Mouse (Mus musculus): ENCODE measurements around the gene Slc27a1.

Gene Slc27a1

DNA sequence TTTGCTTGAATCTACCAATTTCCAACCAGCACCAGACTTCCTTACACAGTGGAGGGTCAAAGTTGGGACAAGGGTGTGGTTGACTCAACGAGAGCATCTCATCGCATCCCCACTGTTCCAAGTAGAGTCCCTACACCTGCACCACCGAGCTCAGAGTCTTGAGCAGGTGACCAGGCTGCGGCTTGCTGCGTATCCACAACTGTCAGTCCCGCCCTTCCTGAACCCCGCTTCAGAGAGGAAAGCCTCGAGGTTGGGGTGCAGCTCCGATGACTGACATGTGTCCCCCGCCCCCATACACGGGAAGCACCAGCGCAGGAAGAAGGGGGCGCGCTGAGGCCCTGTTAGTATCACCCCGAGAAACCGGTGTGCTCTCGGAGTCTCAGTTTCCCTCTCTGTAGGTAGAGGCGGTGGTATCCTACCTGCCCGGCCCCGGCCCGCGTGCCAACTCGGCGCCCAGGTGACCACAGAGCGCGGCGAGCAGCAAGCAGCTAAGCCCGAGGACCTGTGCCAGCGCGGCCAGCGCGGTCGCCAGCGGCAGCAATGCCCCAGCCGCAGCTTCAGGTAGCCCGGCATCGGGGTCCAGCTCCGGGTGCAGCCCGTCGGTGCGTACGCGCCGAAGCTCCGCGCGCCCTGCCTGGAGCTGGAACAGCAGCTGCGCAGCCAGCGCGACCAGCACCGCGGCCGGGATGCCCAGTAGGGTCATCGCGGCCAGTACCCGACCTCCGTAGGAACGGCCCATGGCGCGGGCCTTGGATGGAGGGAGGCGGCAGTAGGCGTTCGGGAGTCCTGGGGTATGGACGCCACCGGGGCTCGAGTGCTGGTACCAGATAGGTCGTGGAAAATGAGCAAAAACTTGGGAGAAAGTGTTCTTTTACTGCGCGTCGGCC lies 10.4 kb upstream of the Slc27a1 start, which contains the start of gene Tmem221:
TSS of gene Tmem221 (minus strand) at position 801 of the 887 bp plus-strand sequence.
- no peak for DNase-seq (ENCODE audit: low spot score in 2 of 2)

DNA sequence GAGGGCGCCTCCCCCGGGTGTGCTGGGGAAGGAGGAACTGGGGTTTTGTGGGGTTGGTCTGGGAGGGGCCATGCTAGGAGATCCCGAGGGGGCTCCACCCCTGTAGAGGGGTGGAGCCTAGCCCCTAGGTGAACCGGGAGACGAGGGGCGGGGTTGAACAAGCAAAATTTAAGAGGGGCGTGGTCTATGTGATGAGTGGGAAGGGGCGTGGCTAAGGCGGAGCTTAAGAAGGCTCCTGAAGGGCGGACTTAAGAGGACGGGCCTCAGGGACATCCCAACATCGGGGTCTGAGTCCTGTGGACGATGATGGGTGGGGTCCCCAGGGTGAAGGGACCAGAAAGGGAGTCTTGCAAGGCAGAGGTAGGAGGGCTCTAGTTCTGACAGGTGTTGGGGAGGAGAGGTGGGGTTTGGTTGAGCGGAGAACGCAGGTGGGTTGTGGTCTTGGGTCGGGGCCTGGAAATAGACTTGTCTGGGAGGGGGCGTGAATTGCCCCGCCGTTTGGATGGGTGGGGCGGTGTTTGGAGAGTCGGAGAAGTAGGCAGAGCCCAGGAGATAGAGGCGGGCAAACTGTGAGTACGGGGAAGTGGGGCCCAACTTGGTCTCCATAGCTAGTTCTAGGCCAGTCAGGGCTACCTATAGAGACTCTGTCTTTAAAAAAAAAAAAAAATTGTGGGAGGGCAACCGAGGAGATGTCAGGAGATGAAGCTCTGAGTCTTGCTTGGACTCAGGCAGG lies 9.6 kb upstream of the Slc27a1 start:
- DNase-seq (ENCODE audit: low spot score in 2 of 2), result peak; percentile 77 to 85

DNA sequence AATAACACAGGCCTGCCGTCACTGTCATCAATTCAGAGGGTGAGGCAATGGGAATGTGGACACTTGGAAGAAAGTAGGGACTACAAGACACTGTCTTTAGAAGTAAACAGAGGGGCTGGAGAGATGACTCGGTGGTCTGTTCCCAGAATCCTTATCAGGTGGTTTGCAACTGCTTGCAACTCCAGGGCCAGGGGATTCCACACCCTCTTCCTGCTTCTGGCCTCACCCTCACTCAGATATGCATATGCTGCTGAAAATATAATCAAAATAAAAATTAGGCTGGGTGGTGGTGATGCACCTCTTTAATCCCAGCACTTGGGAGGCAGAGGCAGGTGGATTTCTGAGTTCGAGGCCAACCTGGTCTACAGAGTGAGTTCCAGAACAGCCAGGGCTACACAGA lies 8.6 kb upstream of the Slc27a1 start:
- no peak for DNase-seq (ENCODE audit: low spot score in 2 of 2)

DNA sequence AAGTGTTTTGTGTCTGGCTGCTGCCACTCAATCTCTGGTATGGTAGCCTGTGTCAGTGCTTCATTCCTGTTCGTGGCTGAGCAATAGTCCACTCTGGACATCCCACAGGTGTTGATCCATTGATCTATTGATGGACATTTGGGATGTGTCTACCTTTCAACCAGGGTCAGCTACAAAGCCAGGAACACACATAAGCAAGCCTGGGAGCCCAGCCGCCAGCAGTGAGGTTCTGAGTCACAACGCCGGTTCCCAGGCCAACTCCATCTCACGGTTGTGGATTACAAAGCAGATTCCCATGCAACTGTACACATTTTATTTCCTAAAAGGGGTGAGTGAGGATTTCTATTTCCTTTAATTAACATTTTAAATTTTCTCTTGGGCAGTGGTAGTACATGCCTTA lies 7.9 kb upstream of the Slc27a1 start:
- DNase-seq (ENCODE audit: low spot score in 2 of 2), result no peak

DNA sequence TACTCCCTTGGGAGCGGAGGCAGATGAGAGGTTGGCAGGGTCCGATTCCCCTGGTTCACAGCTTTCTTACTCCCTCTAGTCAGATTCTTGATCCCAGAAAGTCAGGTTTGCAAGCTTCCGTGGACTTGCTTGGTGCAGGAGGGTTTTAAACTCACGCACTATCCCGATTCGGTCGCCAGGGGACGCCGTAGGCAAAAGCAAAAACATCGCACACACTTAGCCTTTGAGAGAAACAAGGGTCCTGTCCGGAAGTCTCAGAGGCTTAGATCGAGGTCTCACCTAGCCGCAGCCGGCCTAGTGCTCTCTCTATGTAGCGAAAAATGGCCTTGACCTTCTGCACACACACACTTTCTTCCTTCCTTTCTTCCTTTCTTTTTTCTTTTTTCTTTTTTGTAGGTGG lies 7.3 kb upstream of the Slc27a1 start:
- peak; percentile 53 to 60 for DNase-seq (ENCODE audit: low spot score in 2 of 2)

DNA sequence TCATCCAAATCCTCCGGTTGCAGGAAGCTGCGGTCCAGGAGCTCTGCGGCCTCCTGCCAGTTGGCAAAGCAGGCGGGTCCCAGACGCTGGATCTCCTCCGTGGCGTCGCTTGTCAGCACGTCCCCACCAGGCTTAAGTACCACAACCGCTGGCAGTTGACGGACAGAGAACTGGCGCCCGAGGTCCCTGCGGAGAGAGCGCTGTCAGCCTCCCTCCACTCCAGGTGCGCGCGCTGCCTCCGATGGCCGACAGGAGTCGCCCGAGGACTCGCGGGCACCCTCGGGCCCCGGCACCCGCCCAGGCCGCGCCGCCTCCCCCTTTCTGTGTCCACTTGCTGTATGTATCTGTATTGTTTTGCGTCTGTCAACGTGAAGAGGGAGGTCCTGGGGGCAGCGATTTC lies 5.9 kb upstream of the Slc27a1 start:
- DNase-seq (ENCODE audit: low spot score in 2 of 2), result peak; percentile 74 to 75

DNA sequence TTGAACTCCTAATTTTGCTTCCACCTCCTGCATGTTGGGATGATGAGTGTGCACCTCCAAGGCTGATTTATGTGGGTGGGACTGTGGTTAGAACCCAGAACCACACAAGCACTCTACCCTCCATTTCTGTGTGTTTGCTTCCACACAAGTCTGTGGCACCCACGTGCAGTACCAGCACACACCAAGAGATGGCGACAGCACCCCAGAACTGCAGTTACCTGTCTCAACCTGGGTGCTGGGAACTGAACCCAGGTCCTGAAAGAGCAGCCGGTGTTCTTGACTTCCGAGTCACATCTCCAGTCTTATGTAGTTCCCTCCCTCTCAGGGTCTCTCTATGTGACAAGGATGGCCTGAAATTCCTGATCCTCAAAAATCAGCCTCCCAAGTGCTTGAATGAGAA lies 4.7 kb upstream of the Slc27a1 start:
- no peak for DNase-seq (ENCODE audit: low spot score in 2 of 2)

DNA sequence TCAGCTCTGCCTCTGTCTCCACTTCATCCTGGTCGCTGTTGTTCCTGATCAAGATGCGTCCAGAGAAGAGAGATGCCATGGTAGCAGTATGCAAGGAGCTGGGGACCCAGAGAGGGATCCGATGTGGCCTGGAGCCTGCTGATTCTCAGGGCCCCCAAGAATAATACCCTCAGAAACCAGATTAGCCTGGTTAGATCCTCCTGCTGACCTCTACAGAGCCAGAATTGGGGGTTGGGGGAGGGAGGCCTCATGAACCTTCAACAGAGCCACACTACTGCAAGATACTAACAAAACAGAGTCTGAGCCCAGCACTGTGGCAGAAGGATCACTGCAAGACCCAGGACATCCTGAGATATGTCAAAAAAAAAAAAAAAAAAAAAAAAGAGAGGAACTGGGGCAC lies 2.2 kb upstream of the Slc27a1 start, which contains the start of gene Nxnl1:
TSS of gene Nxnl1 (minus strand) at position 101 of the 400 bp plus-strand sequence.
- no peak for DNase-seq (ENCODE audit: low spot score in 2 of 2)

DNA sequence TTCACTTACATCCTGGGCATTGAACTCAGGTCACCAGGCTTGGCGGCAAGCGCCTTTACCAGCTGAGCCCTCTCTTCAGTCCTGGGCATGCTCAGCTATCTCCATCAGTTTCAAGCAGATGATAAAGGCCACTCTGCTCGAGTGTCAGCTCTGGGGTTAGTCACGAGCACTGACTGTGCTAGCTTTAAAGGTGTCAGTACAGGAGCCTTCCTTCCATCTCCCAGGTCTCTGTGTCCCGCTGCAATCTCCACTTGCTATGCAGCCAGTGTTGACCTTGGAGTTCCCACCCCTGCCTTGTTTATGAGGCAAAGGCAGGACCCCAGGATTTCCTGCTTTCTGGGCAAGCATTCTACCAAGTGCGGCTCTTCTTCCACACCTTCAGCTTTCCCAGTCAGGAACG lies 1.1 kb upstream of the Slc27a1 start:
- DNase-seq (ENCODE audit: low spot score in 2 of 2), result no peak

DNA sequence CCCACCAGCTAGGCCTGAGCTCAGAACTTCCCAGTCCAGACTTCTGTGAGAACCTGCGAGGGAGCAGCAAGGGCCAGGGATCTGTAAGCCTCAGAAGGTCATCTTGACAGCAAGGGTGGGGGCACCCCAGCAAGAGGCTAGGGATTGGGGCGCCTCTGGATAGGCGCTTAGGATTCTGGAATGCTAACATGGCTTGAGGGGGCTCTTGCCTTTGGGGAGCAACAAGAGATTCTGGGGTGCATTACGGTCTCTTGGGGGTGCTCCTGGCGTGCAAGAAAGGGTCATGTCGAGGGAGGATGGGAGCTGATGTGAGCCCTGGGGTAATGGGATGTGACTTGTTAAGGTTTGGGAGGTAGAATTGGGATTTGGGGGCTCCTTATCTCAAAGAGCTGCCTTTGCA lies 259 bp downstream of the Slc27a1 start:
- no peak for DNase-seq (ENCODE audit: low spot score in 2 of 2)

DNA sequence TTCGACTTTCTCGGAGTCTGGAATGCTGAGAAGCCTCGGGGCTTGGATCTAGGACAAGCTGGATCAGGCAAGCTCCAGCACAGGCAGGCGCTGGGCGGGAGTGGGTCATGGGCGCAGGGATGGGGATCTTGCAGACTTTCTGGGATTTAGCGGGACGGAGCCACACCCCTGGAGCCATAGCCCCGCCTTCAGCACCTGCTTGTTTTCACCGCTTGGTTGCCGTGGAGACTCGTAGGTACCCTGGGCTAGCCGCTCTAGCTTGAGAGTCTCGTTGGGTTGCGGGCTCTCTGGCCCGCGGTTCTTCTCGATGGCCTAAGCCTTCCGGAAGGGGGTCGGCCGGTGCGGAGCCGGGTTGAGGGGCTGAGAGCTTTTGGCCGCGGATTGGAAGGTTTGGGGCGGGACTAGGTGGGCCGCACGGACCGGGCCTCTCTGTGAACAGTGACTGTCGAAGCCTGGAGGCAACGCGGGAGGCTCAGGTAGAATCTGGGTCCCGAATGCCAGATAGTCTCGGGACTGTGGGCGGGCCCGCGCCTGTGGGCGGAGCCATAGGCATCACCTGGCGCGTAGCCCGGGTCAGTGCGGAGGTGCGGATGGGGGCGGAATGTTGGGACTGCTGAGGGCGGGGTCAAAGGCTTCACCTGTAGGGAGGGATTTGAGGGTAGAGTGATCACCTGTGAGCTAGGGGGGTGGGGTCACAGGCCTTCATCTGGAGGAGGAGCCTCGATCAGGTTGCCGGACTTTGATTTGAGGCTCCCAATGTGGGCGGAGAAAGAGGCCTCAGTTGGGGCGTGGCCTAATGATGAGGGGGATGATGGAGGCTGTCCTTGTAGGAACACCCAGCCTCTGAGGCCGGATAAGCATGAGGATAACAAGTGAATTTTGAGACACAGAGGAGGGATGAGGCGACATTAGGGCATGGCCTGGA lies 946 bp downstream of the Slc27a1 start:
- DNase-seq (ENCODE audit: low spot score in 2 of 2), result peak; percentile 77 to 84

DNA sequence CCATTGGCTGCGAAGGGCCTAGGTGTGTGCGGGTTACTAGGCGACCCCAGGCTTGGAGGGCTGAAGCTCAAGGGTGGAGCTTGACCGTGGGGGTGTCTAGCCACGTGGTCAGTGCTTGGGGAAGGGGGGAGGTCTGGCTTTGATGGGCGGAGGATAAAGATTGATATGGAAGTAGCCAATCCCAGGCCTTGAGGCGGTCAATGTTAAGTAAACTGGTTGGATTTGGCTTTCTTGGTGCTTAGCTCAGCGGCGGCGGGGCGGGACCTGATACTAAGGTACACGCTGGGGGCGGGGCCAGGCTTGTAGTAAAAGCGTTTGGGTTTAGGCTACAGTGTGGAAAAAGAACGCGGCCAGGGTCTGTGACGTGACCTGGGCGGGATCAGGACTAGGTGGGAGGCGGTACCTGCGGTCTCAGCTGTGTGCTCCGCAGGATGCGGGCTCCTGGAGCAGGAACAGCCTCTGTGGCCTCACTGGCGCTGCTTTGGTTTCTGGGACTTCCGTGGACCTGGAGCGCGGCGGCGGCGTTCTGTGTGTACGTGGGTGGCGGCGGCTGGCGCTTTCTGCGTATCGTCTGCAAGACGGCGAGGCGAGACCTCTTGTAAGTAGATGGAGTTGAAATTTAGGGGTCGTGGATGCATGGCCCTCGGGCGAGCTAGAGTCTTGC lies 1.7 kb downstream of the Slc27a1 start:
- DNase-seq (ENCODE audit: low spot score in 2 of 2), result peak; percentile 84 to 89

DNA sequence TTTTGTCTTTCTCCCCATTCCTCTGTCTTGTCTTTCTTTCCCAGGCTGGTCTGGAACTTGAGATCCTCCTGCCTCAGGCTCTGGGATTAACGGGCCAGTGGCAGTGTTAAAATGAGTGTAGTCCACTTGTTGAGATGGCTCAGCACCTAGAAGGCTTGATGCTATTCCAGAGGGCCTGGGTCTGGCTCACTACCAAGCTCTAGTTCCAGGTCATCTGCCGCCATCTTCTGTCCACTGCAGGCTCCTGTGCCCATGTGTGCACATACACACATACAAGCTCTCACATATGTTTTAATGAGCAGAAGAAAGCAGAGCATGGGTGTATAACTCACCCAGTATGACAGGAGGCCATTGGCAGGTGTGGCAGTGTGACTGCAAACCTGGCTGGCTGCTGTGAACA lies 3.4 kb downstream of the Slc27a1 start:
- DNase-seq (ENCODE audit: low spot score in 2 of 2), result no peak

DNA sequence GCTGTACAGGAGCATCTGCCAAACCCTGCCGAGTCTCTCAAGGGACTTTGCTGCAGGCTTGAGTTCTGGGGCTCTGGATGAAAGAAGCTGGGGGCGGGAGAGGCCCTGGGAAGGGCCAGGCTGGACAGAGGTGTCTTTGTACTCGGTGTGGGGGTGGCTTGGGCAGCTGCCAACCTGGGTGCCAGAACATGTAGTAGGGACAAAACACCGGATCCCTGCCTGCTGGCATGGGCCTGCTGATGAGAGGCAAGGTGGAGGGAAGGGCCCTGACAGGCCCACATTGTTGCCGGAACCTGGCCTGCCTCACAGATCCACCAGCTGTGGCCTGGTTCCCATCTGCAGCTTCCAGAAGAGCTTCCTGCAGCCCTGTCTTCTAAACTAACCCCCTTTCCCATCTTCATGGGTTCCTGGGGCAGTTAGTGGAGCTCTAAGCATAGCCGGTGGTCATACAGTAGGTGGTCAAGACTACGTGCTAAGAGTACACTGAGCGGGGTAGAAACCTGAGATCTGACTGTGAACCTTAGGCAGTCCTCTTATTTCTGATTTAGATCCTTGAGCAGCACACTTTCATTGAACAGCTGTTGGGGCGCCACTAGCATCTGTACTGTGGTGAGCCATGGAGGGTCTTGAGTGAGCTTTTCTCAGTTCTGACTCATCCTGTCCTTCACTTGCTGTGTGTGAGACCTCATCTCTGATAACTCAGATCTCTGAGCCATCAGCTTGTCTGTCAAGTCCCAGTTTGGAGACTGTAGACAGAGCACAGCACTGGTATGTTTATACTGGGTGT lies 4.4 kb downstream of the Slc27a1 start:
- DNase-seq (ENCODE audit: low spot score in 2 of 2), result no peak

DNA sequence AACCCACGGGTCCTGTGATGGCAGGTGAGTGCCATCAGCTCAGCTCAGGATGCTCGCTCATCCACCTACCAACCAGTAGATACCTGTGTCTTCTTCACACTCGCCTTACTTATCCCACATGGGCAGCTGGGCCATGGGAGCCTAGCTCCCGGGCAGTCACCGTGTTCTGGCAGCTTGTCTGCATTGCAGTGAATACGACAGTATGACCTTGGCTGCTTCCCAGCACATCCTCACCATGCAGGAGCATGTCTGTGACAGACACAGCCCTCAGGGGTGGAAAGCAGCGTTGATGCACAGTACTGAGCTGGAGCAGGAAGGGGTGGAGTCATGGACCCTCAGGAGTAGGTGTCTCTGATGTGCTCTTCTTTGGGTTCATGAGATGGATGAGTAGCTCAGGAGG lies 5.7 kb downstream of the Slc27a1 start:
- no peak for DNase-seq (ENCODE audit: low spot score in 2 of 2)

DNA sequence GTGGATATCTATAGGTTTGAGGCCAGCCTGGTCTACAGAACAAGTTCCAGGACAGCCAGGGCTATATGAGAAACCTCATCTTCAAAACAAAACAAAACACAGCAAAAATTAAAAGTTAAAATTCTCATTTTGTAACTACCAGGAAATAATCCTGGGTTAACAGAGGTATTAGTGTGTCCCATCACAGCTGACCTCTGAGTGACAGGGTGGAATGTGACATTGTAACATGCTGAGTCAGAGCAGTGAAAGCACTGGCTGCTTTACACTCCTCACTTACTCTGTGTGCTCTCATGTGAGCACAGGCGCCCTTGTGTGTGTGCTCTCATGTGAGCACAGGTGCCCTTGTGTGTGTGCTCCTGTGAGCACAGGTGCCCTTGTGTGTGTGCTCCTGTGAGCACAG lies 6.3 kb downstream of the Slc27a1 start:
- DNase-seq (ENCODE audit: low spot score in 2 of 2), result no peak

DNA sequence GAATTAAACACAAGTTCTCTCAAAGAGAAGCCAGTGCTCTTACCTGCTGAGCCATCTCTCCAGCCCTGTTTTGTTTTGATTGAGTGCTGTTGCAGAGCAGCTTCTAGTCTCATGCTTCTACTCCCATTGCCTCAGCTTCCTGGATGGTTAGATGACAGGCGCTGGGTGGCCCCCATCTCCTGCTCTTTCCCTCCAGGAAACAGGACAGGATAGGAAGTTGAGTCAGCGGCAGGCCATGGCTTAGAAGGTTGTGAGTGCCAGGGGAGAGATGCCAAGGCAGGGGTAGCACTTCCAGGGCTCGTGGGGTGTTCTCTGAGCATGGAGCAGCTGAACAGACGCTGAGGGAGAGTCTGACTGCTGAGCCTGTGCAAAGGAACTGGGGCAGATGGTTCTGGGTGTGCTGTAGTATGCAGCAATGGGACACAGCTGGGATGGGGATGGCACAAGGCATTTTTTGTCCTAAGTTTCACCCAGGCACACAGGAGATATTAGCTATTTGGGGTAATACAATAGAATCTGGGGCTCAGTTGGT lies 9.2 kb downstream of the Slc27a1 start:
- no peak for DNase-seq (ENCODE audit: low spot score in 2 of 2)

DNA sequence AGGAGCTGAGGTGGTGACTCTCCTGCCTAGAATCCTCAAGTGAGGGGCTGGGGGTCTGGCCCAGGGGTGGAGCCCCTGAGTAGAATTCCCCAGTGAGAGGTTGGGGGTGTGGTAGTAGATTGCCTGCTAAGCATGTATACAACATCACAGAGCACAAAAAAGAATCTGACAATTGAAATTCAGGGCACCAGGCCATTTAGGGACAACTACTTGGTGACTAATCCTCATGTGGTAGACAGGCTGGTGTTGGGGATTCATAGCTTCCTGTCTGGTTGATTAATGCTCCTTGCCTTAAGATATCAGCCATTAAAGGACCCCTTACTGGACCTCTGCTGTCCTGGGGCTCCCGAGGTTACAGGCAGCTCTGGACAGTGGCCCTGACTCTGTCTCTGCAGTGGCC lies 10.3 kb downstream of the Slc27a1 start:
- no peak for DNase-seq (ENCODE audit: low spot score in 2 of 2)

DNA sequence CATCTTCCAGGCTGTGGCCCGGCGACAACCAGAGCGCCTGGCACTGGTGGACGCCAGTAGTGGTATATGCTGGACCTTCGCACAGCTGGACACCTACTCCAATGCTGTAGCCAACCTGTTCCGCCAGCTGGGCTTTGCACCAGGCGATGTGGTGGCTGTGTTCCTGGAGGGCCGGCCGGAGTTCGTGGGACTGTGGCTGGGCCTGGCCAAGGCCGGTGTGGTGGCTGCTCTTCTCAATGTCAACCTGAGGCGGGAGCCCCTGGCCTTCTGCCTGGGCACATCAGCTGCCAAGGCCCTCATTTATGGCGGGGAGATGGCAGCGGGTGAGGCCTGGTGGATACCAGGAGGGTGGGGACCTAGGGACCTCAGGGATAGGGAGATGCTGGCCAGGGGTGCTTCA lies 10.8 kb downstream of the Slc27a1 start:
- DNase-seq (ENCODE audit: low spot score in 2 of 2), result no peak

DNA sequence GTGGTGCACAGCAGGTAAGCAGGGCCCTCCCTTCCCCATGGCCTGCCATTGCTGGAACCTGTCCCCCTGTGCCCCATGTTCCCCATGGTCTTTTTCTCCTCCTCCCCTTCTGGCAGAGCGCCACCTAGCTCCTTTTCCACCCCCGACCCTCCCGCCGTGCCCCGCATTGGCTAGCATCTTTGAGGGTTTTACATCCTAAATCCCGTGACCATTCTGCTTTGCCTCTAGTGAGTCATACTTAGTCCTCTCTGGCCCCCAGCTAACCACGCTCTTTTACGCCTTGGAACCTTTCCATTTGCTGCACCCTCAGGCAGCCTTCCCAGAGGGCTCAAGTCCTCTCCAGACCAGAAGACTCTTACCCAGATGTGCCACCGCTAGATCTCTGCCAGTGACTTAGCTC lies 11.5 kb downstream of the Slc27a1 start:
- DNase-seq (ENCODE audit: low spot score in 2 of 2), result no peak
